Mouse (Mus musculus) left cerebral cortex, adult 18-20 months (tissue): ENCODE results near the gene Mboat2. TPM values are rescaled to one million over a fixed set of nuclear protein-coding genes. Genes with fewer than 3 reads are reported as not detected.

Experiments
- DNase-seq, 2 experiments: peaks; one replicate each; pipeline ENCODE4 v3.0.0; 2021 to 2022; ENCODE audit warnings: low spot score in 2 of 2, mixed read lengths in 1 of 2
- total RNA-seq, 2 experiments: library from RNA; stranded (reverse); gene quantifications; 2 replicates each; pipeline ENCODE4 v1.2.3; 2021

Mboat2 gene
- total RNA-seq, 2 experiments from 2014 or later, result 85.0 to 94.7 TPM

GRCm38 (mm10) chr12:24943427-24943826, 112.7 kb downstream of the Mboat2 start:
- DNase-seq, result peak in 1 of 2 experiments; percentile 39

GRCm38 (mm10) chr12:24944597-24944996, 113.9 kb downstream of the Mboat2 start:
- DNase-seq, result no peak

- no peak for DNase-seq
Measured at GRCm38 (mm10) chr12:24947065-24947464, 116.4 kb downstream of the Mboat2 start.

- peak; percentile 13 to 51 for DNase-seq
Measured at GRCm38 (mm10) chr12:24948344-24948743, 117.7 kb downstream of the Mboat2 start.

- DNase-seq, result no peak
Measured at GRCm38 (mm10) chr12:24950376-24951046, 119.8 kb downstream of the Mboat2 start.

GRCm38 (mm10) chr12:24952147-24952546, 121.5 kb downstream of the Mboat2 start:
- peak; percentile 59 to 72 for DNase-seq

GRCm38 (mm10) chr12:24955137-24955536, 124.5 kb downstream of the Mboat2 start:
- no peak for DNase-seq

GRCm38 (mm10) chr12:24958526-24958925, 127.8 kb downstream of the Mboat2 start:
- DNase-seq, result no peak

GRCm38 (mm10) chr12:24961821-24962220, 131.1 kb downstream of the Mboat2 start:
- DNase-seq, result no peak

- no peak for DNase-seq
Measured at GRCm38 (mm10) chr12:24962362-24962967, 131.8 kb downstream of the Mboat2 start.

GRCm38 (mm10) chr12:24963393-24964022, 132.8 kb downstream of the Mboat2 start:
- no peak for DNase-seq

GRCm38 (mm10) chr12:24965406-24965805, 134.7 kb downstream of the Mboat2 start:
- peak in 1 of 2 experiments; percentile 20 for DNase-seq

- no peak for DNase-seq
Measured at GRCm38 (mm10) chr12:24966046-24966445, 135.4 kb downstream of the Mboat2 start.

- DNase-seq, result no peak
Measured at GRCm38 (mm10) chr12:24971490-24972200, 141.0 kb downstream of the Mboat2 start.

- DNase-seq, result no peak
Measured at GRCm38 (mm10) chr12:24972371-24973350, 142.0 kb downstream of the Mboat2 start.

GRCm38 (mm10) chr12:24973586-24973985, 142.9 kb downstream of the Mboat2 start:
- no peak for DNase-seq

GRCm38 (mm10) chr12:24974446-24975114, 143.9 kb downstream of the Mboat2 start, which contains the start of gene Kidins220:
Kidins220 (plus strand) TSS chr12:24974925.
- DNase-seq, result peak; percentile 94

GRCm38 (mm10) chr12:24975115-24975733, 144.5 kb downstream of the Mboat2 start:
- DNase-seq, result peak; percentile 63 to 70

GRCm38 (mm10) chr12:24985226-24985625, 154.5 kb downstream of the Mboat2 start:
- no peak for DNase-seq
